Mouse (Mus musculus) thymus, postnatal 25 days (tissue): Measurements from ENCODE around the gene Man1a.

Experiments
- DNase-seq: peaks from one replicate; pipeline ENCODE4 v3.0.0; 2022

Man1a gene

DNA sequence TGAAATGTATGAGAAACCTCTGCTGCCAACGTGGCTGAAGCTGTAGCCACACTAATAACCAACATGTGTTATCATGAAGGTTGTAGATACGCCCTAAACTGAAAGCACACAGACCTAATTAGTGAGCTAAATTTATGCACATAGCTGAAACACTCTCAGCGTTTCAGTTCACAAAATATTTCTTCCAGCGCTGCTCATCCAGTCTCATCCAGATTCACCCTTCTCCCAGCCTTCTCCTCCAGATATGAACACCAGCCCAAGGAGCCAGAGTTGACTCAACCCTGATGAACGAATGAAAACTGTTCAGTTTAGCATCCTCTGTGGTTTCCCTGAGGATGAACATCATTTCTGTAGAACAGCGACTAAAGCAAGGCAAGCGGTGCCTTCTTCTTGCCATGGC is 15.8 kb downstream of the Man1a start:
- no peak for DNase-seq

DNA sequence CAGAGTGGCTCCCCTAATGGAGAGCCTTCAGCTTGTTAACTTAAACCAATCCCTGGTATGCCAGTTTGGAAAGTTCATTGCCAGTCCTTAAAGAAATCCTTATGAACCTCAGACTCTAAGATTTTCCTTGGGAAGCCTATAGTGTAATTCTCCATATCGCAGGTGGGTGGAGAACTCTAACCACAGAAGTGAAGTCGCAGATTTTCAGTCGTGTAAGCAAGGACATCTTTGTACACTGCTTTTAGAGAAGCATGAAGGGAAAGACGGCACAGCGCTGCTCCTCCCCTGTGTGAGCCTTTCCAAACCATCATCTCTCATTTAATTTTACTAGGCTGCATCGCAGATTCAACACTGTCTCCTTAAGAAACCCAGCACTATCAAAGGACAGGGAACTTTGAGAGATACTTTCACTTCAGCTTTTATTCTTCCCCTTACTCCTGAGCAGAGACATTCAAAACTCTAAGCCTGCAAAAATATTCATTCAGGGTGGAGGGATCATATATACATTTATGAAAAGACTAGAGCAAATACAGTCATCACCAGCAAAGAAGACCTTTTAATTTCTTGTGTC is 16.6 kb downstream of the Man1a start:
- DNase-seq: no peak

DNA sequence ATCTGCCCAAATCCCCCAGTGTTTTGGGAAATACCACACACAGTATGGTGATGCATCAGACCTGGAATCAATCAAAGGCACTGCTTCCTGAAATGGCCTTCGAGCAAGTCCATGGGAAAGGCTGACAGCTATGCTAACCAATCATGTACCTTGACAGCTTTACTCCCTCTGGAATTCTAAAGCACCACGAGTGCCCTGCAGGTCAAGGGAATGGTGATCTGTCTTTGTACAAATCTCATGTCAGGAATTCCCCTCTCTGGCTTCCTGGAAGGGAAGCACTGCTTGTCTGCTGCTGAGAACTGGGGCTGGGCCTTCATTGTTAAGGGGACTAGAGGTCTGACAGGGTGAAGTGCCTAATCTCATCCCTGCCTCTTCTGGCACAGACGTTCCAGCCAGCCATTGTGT is 17.3 kb downstream of the Man1a start:
- DNase-seq: no peak

DNA sequence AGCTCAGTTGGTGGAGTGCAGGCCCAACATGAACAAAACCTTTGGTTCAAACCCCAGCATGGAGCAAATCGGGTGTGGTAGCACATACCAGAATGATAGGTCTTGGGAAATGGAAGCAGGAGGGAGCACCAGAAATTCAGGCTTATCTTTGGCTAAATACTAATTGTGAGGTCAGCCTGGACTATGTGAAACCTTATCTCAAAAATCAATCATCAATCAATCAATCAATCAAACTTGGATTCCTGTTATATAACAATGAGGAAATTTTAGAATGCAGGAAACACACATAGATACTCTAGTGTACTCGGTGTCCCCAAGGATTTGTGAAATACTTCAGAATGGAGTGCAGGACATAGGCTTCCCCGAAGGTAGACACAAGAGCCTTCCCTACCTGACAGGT is 17.8 kb downstream of the Man1a start:
- no peak for DNase-seq

DNA sequence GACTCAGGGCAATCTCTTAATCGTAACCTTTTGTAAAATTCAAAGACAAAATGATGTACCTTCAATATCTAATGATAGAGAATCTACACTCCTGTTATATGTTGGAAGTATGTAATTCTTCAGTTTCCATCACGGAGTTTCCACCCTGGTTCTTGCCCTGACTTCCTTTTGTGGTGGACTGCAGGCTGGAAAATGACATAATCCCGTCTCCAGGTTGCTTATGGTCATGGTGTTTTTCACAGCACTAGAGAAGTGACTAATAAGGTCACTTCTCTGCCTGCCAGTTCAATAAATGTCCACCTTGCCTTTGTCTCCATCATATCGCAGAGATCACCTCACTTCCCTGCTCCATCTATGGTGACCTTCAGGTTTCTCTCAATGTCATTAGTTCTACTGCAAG is 22.2 kb downstream of the Man1a start:
- no peak for DNase-seq

DNA sequence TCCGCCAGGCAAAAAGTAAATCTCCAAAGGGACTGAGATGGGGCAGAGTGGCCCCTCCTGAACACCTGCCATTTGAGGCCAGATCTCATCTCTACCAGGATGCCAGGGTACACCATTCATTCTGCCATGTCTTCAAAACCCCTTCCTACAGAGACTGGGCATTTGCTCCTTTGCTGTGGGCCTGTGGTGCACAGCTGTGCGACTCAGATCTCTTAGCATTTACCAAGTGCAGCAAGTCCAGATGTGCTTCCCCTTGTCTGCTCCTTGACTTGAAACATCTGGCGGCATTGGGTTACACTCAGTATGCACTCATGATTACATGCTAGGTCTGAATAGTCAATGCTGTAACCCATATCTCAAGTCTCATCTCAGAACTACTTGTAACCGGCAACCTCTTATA is 28.5 kb downstream of the Man1a start:
- DNase-seq: peak; percentile 46

DNA sequence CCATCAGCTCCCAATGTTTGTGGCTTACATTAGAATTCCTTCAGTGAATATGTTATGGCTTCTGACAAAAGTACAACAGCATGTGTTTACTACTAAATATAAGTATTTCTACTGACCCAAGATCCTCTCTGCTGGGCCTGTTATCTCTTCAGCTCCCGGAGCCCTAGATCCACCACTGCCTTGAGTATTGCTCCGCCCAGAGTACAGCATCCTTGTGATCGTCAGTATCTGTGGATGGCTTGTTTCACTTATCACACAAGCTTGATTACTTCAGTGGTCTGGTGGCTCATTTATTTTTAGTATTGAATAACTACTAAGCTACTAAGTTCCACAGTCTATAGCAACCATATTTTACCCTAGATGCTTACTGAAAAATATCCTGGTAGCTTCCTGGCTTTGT is 33.1 kb downstream of the Man1a start:
- DNase-seq: no peak

DNA sequence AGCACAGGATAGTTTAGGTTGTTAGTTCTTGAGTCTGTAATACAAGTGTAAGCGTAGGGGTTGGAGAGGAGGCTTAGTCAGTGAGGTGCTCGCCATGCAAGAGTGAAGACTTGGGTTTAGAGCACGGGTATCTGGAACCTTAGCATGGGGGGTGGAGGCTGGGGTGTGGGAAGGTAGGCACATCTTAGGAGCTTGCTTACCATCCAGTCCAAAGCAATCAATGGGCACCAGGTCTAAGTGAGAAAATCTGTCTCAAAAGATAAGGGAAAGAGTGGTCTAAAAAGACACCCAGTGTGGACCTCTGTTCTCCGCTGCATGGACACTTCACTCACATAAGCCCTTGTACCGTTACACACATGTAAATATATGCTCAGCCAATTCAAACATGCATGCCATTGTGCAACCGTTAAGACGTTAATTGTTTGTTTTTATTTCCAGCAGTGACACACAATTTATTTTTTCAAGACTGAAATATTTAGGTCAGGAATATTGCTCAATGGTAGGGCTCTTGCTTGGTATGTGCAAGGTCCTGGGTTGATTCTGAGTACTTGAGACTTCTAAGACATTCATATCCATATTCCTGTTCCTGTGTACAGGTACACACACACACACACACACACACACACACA is 34.1 kb downstream of the Man1a start:
- no peak for DNase-seq

DNA sequence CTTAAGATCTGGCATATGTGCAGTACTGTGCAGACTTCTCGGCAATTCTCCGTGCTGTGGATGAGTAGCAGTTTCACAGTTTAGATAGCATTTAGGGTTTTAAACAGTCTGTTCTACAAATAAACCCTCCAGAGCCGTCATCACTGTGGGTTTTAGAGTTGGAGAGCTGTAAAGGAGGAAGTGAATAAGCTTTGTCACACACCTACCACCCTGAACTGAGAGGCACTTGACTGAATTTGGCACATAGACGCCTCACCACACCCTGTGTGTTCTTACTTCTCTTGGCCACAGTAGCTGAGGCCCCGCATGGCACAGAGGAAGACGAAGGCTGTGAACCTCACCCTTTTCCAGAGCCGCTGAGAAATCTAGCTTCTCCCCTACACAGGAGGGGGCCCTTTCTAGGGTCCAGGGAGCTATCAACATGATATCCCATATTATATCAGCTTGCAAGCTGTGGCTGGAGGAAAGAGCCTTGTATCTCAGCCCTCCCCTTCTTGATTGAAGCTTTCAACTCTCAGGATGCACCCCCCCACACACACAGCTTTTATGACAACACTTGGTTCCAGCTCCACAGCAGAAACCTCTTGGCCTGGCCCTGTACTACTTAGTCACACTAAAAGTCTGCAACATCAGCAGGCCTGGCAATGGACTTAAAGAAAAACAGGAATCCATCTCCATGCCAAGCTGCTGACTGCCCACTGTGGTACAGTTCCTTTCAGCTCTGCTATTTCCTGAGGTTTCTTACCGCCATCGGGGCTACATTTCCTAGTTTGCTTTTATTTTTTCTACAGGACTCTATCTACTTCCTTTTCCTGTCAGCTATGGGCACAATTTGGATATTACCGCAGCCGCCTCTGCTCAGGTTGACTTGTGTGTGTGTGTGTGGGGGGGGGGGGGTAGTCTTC is 35.9 kb downstream of the Man1a start:
- peak; percentile 70 for DNase-seq

DNA sequence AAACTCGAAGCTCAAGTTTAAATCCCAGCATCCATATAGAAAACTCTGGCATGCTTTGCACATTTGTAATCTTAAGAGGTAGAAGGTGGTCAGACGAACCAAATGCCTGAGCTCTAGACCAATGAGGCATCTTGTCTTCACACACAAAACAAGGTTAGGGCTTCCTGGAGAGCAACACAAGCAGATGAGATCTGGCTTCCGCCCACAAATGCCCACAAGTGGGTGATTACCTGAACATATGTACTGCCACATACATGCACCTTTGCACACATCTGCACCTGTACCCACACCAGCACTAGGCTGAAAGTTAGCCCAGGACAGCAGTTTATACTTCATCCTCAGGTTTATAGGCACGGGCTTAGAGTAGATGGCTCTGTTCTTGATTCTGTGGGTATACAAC is 36.7 kb downstream of the Man1a start:
- DNase-seq: peak; percentile 55

DNA sequence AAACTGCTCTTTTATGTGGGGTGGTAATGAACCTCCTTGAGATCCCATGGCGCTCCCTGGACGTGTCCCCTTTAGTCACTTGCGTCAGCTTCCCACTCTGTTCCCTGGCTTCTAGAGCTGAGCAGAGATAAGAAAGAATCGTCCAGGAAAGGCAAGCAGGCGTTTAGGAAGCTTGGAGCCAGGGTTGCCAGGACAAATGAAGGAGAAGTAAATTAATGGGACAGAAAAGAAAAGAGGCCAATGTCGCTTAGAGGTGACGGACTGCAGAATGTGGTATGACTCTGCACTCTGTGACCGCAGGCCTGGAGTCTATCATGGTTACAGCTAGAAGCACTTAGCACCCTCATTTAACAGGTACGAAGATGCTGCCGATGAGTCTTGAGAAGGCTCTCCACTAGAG is 37.7 kb downstream of the Man1a start:
- no peak for DNase-seq

DNA sequence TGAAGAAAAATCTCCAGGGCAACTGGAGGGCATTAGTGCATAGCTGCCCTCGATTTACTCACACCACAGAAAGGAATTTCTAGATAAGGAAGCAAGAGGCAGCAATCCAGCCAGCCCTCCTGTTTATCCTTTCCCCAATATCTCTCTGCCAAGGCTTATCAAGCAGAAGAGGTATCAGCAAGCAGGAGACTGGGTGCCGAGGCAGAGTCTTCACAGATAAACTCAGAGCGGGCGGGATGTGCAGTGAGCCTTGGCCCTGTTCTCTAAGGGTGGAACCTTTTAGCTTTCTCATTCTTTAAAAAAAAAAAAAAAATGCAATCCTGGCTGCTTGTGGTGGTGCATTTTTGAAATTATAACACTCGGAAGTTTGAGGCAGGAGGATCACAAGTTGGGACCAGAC is 38.2 kb downstream of the Man1a start:
- DNase-seq: no peak

DNA sequence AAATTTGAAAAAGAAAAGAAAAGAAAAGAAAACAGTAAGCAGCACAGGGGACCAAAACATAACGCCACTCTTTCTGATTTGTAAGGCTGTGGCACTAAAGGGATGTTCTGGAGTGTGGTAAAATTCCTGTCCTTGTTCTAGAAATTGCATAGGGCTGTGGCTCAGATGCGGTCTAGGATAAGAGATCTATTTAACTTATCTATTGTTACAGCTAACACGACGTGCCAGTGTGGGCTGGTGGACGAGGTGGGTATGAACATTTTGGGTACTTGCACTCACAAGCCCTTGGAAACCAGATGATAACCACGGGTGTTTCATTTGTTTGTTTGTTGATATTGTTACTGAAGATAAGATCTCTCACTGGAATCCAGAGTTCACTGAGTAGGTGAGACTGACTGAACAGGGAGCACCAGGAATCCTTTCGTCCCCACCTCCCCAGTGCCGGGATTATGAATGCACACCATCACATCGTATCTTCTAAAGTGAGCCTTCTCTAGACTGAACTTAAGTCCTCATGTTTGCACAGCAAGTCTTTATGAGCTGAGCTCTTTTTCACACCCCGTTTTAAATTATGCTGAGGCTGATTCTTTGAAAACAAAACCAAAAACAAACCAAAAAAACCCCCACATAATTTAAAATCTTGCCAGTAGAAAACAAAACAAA is 38.9 kb downstream of the Man1a start:
- DNase-seq: no peak

DNA sequence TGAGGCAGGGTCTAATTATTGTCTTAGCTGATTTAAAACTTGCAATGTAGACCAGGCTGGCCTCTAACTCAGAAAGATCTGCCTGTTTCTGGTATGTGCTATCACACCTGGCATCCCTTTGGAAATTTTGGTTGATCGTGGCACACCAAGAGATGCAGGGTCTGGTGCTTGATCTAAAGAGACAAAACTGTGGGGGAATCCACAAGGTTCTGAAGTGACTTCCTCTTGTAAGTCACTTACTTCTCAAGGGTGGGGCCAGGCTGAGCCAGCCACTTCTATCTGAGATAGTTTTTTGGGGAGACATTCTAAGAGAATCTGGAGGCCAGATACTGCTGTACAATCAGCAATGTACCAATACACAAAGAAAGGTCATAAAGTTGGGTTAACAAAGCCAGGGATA is 40.8 kb downstream of the Man1a start:
- DNase-seq: peak; percentile 32

DNA sequence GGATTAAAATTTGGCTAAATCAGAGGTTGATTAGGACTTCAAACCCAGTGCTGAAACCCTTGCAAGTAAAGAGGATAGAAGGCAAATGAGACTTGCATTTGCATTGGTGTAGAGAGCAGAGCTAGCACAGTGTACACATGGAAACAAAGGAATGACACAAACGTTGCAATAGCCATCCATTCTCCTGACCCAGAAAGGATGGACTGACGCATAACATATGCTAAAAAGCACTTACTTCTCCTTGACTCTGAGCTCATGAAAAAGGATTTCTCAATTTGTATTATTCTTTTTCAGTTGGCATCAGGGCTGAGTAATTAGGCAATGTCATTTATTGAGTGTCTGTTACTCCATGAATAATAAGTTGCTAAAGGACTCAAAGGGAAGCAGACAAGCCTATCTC is 41.6 kb downstream of the Man1a start:
- no peak for DNase-seq

DNA sequence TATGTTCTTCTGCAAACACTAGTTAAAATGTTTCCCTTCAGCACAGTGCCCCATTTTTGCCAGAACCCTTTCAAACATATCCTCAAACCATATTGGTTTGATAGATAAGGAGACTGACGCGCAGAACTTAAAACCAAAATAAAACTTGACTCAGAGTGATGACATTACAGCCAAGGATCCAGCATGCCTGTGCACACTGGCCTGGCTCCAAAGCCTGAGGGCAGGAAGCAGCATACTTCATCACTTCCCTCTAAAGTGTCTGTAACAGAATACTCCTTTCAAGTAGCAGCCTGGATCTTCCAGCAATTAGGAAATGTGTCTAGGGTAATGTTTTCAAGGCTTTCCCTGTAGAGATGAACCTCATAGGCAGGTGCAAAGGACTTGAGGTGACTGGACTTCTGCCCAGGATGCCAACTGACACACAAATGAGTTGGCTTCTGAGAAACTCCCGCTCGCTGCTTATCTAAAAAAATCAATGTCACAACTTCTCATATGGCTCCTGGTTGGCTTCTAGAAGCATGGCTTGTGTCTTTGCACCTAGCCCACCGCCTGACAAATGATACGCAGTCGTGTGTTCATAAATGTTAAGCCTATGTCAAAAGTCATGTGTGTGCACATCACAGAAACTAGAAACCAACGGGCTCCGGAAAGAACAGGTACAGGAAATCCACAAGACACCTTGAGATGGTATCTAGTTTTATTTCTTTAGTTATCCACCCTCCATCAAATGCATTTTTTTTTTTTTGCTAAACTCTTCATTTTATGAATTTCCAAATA is 43.9 kb downstream of the Man1a start:
- peak; percentile 37 for DNase-seq

DNA sequence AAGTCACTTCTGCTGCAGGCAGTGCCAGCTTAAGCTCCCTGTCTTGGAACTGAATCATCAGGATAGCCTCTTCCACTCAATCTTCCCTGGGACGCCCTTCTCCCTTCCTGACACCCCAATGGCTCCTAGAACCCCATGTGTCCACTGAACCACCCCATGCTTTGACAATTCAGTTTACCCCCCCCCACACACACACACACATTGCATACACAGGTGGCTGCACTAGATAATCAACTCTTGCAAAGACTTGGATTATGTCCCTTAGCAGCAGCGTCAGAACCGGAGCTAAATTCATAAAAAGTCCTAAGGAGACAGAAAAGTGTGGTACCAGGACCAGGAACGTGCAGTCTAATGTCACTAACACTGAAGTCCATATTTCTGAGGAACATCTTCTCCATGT is 47.5 kb downstream of the Man1a start:
- DNase-seq: no peak

DNA sequence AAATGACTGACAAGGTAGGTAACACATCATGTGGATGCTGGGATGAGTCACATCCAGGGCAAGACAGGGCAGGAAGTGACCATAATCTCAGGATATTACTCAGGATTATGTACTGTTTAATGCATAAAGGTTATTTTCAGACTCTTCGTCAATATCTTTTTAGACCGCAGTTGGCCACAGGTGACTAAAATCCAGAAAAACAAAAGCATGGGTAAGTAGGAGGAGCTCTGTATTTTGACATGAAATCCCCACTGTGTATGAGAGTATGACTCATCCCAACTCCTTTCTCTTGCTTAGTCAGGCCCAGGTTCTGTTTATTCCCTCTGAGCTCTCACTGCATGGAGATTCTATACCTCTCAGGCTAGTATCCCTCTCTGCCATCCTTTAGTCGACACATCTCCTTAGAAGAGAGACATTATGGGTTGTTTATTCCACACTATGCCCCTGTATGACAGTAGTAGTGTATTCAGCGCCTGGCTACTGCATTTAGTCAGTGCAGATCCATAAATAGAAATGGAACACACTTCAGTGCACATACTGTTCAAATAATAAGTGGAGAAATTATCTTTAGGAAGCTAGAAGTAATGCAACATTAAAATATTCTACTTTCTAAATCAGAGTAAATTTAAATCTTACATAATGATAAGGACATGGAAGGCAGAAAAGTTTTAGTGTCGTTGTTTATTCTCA is 49.5 kb downstream of the Man1a start:
- DNase-seq: no peak

DNA sequence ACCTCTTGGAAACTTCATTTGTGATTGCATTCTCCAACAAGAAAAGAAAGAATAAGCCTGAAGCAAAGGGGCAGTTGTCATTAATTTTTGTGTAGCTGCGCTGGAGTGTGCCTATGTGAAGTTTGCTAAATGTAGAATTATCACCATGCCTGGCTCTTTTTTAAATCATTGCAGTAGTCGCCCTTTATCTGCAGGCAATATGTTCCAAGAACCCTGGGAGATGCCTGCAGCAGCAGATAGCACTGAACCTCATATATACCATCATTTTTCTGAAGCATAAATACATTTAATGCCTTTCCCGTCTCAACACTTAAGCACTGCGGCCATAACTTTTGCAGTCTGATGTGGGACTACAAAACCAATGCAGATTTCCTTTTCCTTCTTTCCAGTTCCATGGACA is 50.3 kb downstream of the Man1a start:
- no peak for DNase-seq

DNA sequence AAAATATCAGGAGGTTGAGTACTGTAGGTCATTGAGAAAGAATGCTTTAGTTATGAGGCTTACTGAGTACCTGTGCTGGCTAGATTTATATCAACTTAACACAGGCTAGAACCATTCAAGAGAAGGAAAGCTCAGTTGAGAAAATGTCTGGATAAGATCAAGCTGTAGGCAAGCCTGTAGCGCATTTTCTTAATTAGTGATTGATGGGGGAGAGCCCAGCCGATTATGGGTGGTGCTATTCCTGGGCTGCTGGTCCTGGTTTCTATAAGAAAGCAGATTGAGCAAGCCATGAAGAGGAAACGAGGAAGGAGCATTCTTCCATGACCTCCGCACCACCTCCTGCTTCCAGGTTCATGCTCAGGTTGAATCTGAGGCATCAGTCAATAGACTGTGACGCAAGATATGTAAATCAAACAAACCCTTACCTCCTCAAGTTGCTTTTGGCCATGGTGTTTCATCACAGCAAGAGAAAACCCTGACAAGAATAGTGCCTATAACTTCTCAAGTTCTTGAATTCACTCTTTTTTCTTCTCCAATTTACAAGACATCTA is 58.4 kb downstream of the Man1a start:
- no peak for DNase-seq

DNA sequence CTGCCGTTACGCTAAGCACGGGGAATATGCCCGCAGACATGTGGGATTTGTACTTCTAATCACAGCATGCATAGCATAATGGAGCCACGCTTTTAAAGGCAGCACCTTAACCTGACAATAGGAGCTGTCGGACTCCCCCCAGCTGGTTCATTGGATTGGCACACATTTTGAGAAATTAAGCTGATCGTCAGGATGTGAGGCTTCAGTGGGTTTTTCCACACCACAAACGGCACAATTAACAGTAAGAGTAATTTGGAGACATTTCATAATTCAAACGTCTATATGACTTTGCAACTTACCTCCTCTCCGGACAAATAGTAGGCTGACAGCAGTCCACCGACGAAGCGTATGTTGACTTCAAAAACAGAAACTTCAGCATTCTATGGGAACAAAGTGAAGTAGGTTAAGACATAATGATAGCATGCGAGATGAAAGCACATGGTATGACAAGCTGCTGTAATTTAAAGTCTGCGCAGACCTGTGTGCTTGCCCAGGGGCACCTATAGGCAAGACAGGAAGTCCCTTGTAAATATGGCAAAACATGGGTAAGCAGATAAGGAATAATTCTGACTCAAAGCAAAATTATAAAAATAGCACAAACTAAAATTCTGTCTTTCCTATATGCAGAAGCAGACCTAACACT is 62.2 kb downstream of the Man1a start:
- no peak for DNase-seq
